Mouse (Mus musculus) G1E (cell line): ENCODE data around the gene Ighmbp2.

Experiments
- CTCF ChIP-seq: IDR thresholded peaks from 2 replicates; pipeline ENCODE4 v1.5.1; 2012; ENCODE audit warnings: low read depth, low read length, inconsistent platforms, mixed read lengths
- GATA1 ChIP-seq: IDR thresholded peaks from 2 replicates; pipeline ENCODE4 v1.6.1; 2012; ENCODE audit warnings: borderline replicate concordance, low read length, inconsistent platforms, mixed read lengths
- GATA2 ChIP-seq: IDR thresholded peaks from 2 replicates; pipeline ENCODE4 v1.6.1; 2012; ENCODE audit warnings: low read depth, low read length, inconsistent platforms, borderline replicate concordance
- POLR2AphosphoS5 ChIP-seq: IDR thresholded peaks from 2 replicates; pipeline ENCODE4 v1.6.1; 2012; ENCODE audit warnings: low read depth, low read length, inconsistent platforms; ENCODE audit not compliant: insufficient replicate concordance
- TAL1 ChIP-seq: conservative IDR thresholded peaks from 2 replicates; pipeline ENCODE4 v1.6.1; 2012; ENCODE audit warnings: low read depth, low read length, inconsistent platforms, mixed read lengths

- no peak for TF ChIP-seq CTCF
- TF ChIP-seq GATA1: no peak
- no peak for TF ChIP-seq POLR2AphosphoS5
- TF ChIP-seq GATA2: no peak
- TF ChIP-seq TAL1: no peak
Measured at GRCm38 (mm10) chr19:3304017-3304416, 21.2 kb upstream of the Ighmbp2 start.
